Mouse (Mus musculus): ENCODE results near the gene Sox11. TPM values are rescaled to one million over a fixed set of nuclear protein-coding genes. Genes with fewer than 3 reads are reported as not detected.
A peak's percentile ranks its signal among the peaks of the same experiment; 100 is the strongest.

Gene Sox11
- total RNA-seq (2014; rRNA removed; ENCODE audit: low replicate concordance): 5.7 and 6.6 TPM in 2 replicates
- 3.8 and 3.9 TPM in 2 replicates for polyA plus RNA-seq (2015; fragmentation: Nextera tagmentation; extraction: Ambion mirVana)

DNA sequence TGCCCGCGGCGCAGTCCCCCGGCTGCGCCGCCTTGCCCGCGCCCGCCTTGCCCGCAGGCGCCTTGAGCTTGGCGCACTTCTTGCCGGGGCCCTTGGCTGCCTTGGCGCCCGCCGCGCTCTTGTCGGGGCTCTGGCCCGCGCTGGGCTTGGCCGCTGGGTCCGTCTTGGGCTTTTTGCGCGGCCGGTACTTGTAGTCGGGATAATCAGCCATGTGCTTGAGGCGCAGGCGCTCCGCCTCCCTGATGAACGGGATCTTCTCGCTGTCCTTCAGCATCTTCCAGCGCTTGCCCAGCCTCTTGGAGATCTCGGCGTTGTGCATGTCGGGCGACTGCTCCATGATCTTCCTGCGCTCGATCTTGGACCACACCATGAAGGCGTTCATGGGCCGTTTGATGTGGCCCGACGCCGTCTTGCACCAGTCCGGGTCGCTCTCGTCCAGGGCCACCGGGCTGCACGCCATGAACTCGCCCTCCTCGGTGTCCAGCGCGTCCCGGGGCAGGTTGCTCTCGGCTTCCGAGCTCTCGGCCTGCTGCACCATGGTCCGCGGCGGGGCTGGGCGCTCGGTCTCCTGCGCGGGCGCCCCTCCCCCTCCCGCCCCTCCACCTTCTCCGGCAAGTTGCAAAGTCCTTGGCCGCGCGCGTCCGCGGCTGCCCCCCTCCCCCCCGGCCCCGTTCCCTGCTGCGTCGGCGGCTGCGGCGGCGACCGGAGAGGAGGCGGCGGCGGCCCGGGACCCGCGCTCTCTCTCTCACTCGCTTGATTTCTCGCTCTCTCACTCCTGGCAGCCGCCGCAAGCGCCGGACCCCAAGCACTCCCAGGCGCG lies at the start of gene Sox11:
Gene Sox11, minus strand, starts transcription at position 704 of the 820 bp plus-strand sequence.
- Histone ChIP-seq H3K9me3 (replicated peaks; ENCODE audit: control insufficient read depth, low read length) (no peaks in the 10 kb centered on the region), H3K27me3 (ENCODE audit: control insufficient read depth, insufficient read depth, low read length) (no peaks in the 10 kb centered on the region), H3K4me1 (ENCODE audit: control insufficient read depth, insufficient read depth) (peaks cover 7% of the 10 kb centered on the region; the same call in 1 of the 2 replicates), H3K27ac (ENCODE audit: low read depth) (peak within 1 kb of the TSS; percentile 82), H3K36me3 (replicated peaks; ENCODE audit: control insufficient read depth, insufficient read depth, low read length) (no peaks in the 10 kb centered on the region), H3K4me2 (ENCODE audit: low read depth, low read length) (peak within 1 kb of the TSS; percentile 98), H3K4me3 (ENCODE audit: low read depth, low read length) (peak within 1 kb of the TSS; percentile 82), H3K9ac (replicated peaks; ENCODE audit: low read depth, low read length) (peak within 1 kb of the TSS; percentile 64)
- under 1% methylated on average over 74 of the region's 95 CpGs for WGBS
- ATAC-seq (ENCODE audit: insufficient read depth, low read depth) (peak; percentile 10; the same call in 1 of the 2 replicates), DNase-seq (ENCODE audit: low spot score) (no peak)
- TF ChIP-seq EP300 (IDR thresholded peaks at IDR 0.05; ENCODE audit: low read depth) (no peak), CTCF (IDR thresholded peaks at IDR 0.05; ENCODE audit: low read depth) (no peak)

DNA sequence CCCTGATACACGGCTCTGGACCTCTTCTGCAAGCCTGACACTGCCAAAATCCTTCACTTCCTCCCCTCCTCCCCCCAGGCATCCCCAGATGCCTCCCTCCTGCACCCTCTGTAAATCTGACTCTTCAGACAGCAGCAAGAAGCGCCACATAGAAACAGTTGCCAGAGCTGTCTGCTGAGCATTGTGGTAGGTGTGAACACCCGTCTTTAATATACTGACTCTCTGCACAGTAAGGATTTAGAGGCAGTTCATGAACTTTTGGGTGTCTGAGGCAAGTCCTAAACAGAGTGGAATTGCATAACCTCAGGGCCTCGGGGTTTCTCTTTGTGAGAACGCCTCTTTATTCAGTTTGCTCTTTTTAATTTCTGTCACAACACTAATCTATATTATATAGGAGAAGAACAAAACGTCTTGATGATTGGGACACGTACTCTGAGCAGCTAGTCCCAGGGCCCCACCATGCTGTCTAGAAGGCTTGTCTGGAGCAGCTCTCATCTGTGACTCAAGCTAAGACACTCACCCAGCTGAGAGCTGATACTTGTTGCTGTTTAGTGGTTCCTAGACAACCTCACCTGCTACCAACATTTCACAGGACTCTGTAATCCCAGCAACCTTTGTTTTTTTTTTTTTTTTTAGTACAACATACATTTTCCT lies 49.4 kb upstream of the Sox11 start:
- no peak for DNase-seq (ENCODE audit: low spot score)
- Histone ChIP-seq H3K4me1 (ENCODE audit: control insufficient read depth, insufficient read depth) (no peaks in the 10 kb centered on the region), H3K36me3 (replicated peaks; ENCODE audit: control insufficient read depth, insufficient read depth, low read length) (no peaks in the 10 kb centered on the region), H3K27ac (ENCODE audit: low read depth) (no peak overlapping the region), H3K9ac (replicated peaks; ENCODE audit: low read depth, low read length) (no peak overlapping the region), H3K9me3 (replicated peaks; ENCODE audit: control insufficient read depth, low read length) (no peaks in the 10 kb centered on the region), H3K27me3 (ENCODE audit: control insufficient read depth, insufficient read depth, low read length) (no peaks in the 10 kb centered on the region), H3K4me2 (ENCODE audit: low read depth, low read length) (no peak overlapping the region), H3K4me3 (ENCODE audit: low read depth, low read length) (no peak overlapping the region)
- 52% methylated on average over 7 of the region's 7 CpGs for WGBS
- TF ChIP-seq CTCF (IDR thresholded peaks at IDR 0.05; ENCODE audit: low read depth) (no peak), EP300 (IDR thresholded peaks at IDR 0.05; ENCODE audit: low read depth) (no peak)
- no peak for ATAC-seq (ENCODE audit: insufficient read depth, low read depth)

DNA sequence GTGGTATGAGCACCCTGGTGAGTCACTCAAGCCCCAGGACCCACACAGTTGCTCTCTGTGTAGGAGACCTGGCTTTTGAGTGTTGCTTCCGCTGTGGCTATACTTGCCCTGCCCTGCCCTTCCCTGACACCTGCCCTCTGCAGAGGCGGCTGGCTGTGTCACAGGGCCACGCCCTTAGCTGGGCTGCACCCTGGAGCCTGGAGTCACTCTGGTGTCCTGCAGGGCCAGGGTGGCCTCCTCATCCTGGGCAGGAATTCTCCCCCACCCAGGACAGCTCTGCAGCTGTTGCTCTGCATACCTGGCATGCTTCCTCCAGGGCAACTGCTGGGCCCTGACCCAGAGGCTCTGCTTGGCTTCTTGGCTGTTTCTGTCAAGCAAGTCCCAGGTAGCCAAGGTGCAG lies 48.1 kb upstream of the Sox11 start:
- TF ChIP-seq EP300 (IDR thresholded peaks at IDR 0.05; ENCODE audit: low read depth): no peak
- no peak for TF ChIP-seq CTCF (IDR thresholded peaks at IDR 0.05; ENCODE audit: low read depth)
- DNase-seq (ENCODE audit: low spot score): no peak
- Histone ChIP-seq H3K9ac (replicated peaks; ENCODE audit: low read depth, low read length) (no peak overlapping the region), H3K27ac (ENCODE audit: low read depth) (no peak overlapping the region), H3K27me3 (ENCODE audit: control insufficient read depth, insufficient read depth, low read length) (no peaks in the 10 kb centered on the region), H3K4me3 (ENCODE audit: low read depth, low read length) (no peak overlapping the region), H3K4me2 (ENCODE audit: low read depth, low read length) (no peak overlapping the region), H3K4me1 (ENCODE audit: control insufficient read depth, insufficient read depth) (no peaks in the 10 kb centered on the region), H3K36me3 (replicated peaks; ENCODE audit: control insufficient read depth, insufficient read depth, low read length) (no peaks in the 10 kb centered on the region), H3K9me3 (replicated peaks; ENCODE audit: control insufficient read depth, low read length) (no peaks in the 10 kb centered on the region)
- 27% methylated on average over 3 of the region's 3 CpGs for WGBS
- no peak for ATAC-seq (ENCODE audit: insufficient read depth, low read depth)

DNA sequence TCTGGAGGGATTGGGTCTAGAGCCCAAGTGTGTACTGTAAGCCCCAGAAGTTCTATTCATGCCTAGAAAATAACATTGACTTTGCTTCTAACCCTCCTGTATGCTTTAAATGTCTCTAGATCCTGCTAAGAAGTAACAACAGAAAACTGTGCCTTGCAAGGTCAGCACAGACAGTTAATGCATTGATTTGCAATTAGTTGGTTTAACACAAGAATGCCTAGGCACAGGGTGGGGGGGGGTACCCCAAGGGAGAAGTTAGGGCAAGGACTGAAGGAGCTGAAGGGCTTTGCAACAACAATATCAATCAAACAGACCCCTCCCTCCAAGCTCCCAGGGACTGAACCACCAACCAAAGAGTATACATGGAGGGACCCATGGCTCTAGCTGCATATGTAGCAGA lies 47.1 kb upstream of the Sox11 start:
- no peaks in the 10 kb centered on the region for H3K4me1 ChIP-seq (ENCODE audit: control insufficient read depth, insufficient read depth)
- H3K27ac ChIP-seq (ENCODE audit: low read depth): no peak overlapping the region
- no peaks in the 10 kb centered on the region for H3K36me3 ChIP-seq (replicated peaks; ENCODE audit: control insufficient read depth, insufficient read depth, low read length)
- no peak overlapping the region for H3K9ac ChIP-seq (replicated peaks; ENCODE audit: low read depth, low read length)
- H3K9me3 ChIP-seq (replicated peaks; ENCODE audit: control insufficient read depth, low read length): no peaks in the 10 kb centered on the region
- no peak for TF ChIP-seq CTCF (IDR thresholded peaks at IDR 0.05; ENCODE audit: low read depth)
- TF ChIP-seq EP300 (IDR thresholded peaks at IDR 0.05; ENCODE audit: low read depth): no peak
- H3K4me3 ChIP-seq (ENCODE audit: low read depth, low read length): no peak overlapping the region
- ATAC-seq (ENCODE audit: insufficient read depth, low read depth) (no peak), DNase-seq (ENCODE audit: low spot score) (no peak)
- no peak overlapping the region for H3K4me2 ChIP-seq (ENCODE audit: low read depth, low read length)
- H3K27me3 ChIP-seq (ENCODE audit: control insufficient read depth, insufficient read depth, low read length): no peaks in the 10 kb centered on the region

DNA sequence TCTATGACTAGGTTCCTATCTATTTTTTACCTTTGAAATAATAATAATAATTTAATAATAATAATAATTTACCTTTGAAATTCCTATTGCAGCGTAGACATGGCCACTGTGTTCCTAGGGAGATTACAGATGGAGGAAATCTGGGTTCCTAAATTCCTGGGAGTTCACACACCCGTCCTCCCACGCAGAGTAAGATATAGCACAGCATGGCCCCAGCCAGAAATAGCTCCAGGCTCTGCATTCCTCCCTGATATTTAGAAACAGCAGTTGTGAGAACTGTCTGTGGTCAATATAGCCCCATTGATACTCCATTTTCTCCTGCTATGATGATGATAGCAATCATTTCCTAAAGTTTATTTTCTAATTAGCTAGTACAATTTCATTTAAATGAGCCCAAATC lies 30.1 kb upstream of the Sox11 start:
- peak; percentile 68; the same call in 1 of the 2 replicates for ATAC-seq (ENCODE audit: insufficient read depth, low read depth)
- Histone ChIP-seq H3K9ac (replicated peaks; ENCODE audit: low read depth, low read length) (no peak overlapping the region), H3K27ac (ENCODE audit: low read depth) (no peak overlapping the region), H3K27me3 (ENCODE audit: control insufficient read depth, insufficient read depth, low read length) (no peaks in the 10 kb centered on the region), H3K4me1 (ENCODE audit: control insufficient read depth, insufficient read depth) (peaks cover 14% of the 10 kb centered on the region; the same call in 1 of the 2 replicates), H3K4me2 (ENCODE audit: low read depth, low read length) (no peak overlapping the region), H3K36me3 (replicated peaks; ENCODE audit: control insufficient read depth, insufficient read depth, low read length) (no peaks in the 10 kb centered on the region), H3K4me3 (ENCODE audit: low read depth, low read length) (no peak overlapping the region), H3K9me3 (replicated peaks; ENCODE audit: control insufficient read depth, low read length) (no peaks in the 10 kb centered on the region)
- DNase-seq (ENCODE audit: low spot score): peak; percentile 45
- 23% methylated on average over 3 of the region's 3 CpGs for WGBS
- TF ChIP-seq CTCF (IDR thresholded peaks at IDR 0.05; ENCODE audit: low read depth) (no peak), EP300 (IDR thresholded peaks at IDR 0.05; ENCODE audit: low read depth) (no peak)
